ENCODE assay signal across 13 mouse cellular contexts in the genomic region with DNA sequence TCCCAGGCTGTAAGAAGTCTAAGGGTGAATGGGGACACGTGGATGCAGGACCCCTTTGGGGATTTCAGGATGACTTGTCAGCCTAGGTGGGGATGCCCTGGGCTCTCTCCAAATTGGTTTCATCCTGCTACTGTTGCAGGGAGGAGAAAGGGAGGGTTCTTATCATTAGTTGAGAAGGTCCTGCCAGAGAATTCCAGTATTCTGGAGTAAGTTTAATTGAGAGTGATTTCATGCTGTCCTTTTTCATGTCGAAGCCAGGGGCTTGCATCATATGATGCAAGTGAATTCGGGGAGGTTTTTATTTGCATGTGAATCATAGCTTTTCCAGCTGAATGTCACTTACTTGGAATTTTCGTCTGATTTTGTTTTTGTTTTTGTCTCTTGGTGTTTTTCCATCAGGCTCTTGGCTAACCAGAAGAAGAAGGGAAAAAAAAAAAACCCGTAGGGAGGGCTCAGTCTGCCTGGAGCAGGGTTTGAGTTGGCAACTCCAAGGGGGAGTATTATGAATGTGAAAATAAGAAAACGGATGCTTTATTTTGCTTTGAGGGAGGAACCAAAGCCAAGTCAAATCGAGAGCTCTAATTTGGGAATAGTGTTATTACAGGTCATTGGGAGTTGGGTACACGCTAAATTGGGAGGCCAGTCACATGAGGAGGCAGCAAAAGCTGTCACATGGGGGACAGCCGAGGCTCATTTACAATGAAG.
DNase-seq lines count a peak whose midpoint lies in the region; ATAC-seq lines count a peak whose summit lies in the region.
"Had no signal": no experiment of that assay in that cellular context is flagged by ENCODE, and none has a peak within 500 bp of the region (broad histone marks: within the 10 kb centered on the region; RNA-seq: fewer than 3 reads in every experiment).

No protein-coding gene starts in this region.

- H3K4me2 ChIP-seq in heart, embryonic 16.5 days (ENCODE audit: low read depth, low read length), result peak overlapping the region; percentile 46
- H3K4me2 ChIP-seq: embryonic facial prominence, embryonic 12.5 days; hindbrain, embryonic 12.5 days; neural tube, embryonic 12.5 days had no signal

- no peaks in the 10 kb centered on the region for H3K27me3 ChIP-seq in heart, embryonic 16.5 days (ENCODE audit: control insufficient read depth, insufficient read depth, low read length)
- H3K27me3 ChIP-seq: embryonic facial prominence, embryonic 12.5 days; hindbrain, embryonic 12.5 days; neural tube, embryonic 12.5 days had no signal

- H3K27ac ChIP-seq in heart, embryonic 16.5 days (ENCODE audit: low read length), result peak overlapping the region; percentile 64
- H3K27ac ChIP-seq: embryonic facial prominence, embryonic 12.5 days; hindbrain, embryonic 12.5 days; macrophage; neural tube, embryonic 12.5 days had no signal

- ATAC-seq in heart, embryonic 16.5 days (replicated peaks; ENCODE audit: extremely low read depth, insufficient read depth, low FRiP score), result 0 out of 2 replicates have a peak, but pooled peaks have one; percentile 16
- ATAC-seq in CD4-positive, CD25-positive, alpha-beta regulatory T cell, adult 4 months, result no peak

- no peaks in the 10 kb centered on the region for H3K36me3 ChIP-seq in heart, embryonic 16.5 days (ENCODE audit: control insufficient read depth, insufficient read depth)
- H3K36me3 ChIP-seq: embryonic facial prominence, embryonic 12.5 days; hindbrain, embryonic 12.5 days; neural tube, embryonic 12.5 days had no signal

- peak; percentile 71 to 79 for DNase-seq in heart, adult 18-20 months
- DNase-seq in heart, postnatal 4 days, result no peak
- DNase-seq in A20 (ENCODE audit: low read depth, low spot score) (peak; percentile 7), adipocyte (ENCODE audit: low spot score) (peak; percentile 66)
- DNase-seq in B cell, adult 2 months, result no peak
- DNase-seq in spleen, adult 18-20 months, result no peak
- DNase-seq: thymus, postnatal 36 days had no signal

- 44% methylated on average over 9 of the region's 9 CpGs for WGBS in heart, embryonic 16.5 days

- no peak overlapping the region for H3K9ac ChIP-seq in heart, embryonic 16.5 days (ENCODE audit: low read length)
- H3K9ac ChIP-seq: embryonic facial prominence, embryonic 12.5 days; hindbrain, embryonic 12.5 days; neural tube, embryonic 12.5 days had no signal

- H3K4me1 ChIP-seq in heart, embryonic 16.5 days (ENCODE audit: control insufficient read depth, insufficient read depth, low read length), result peaks cover 25% of the 10 kb centered on the region
- H3K4me1 ChIP-seq: neural tube, embryonic 12.5 days had no signal

- H3K4me3 ChIP-seq in heart, embryonic 16.5 days (ENCODE audit: low read length), result no peak overlapping the region
- H3K4me3 ChIP-seq: embryonic facial prominence, embryonic 12.5 days; hindbrain, embryonic 12.5 days; neural tube, embryonic 12.5 days had no signal

- H3K9me3 ChIP-seq in heart, embryonic 16.5 days (replicated peaks; ENCODE audit: control insufficient read depth, low read length), result no peaks in the 10 kb centered on the region
- H3K9me3 ChIP-seq: embryonic facial prominence, embryonic 12.5 days; hindbrain, embryonic 12.5 days; neural tube, embryonic 12.5 days had no signal

Comparison
In these comparisons a context has a peak if more than half of its experiments do, and no peak if none do; other contexts are left out.
1. DNase-seq: peak in heart, adult 18-20 months (2 of 2), A20 (single experiment) and adipocyte (single experiment); none in heart, postnatal 4 days (single experiment), B cell, adult 2 months (0 of 2) and spleen, adult 18-20 months (0 of 2).